Mouse (Mus musculus): ENCODE data around the gene Igfbp2. TPM values are rescaled to one million over a fixed set of nuclear protein-coding genes. Genes with fewer than 3 reads are reported as not detected.
A peak's percentile ranks its signal among the peaks of the same experiment; 100 is the strongest.

Gene Igfbp2
- polyA plus RNA-seq, 1 experiment from 2014 or later, result 262 TPM

DNA sequence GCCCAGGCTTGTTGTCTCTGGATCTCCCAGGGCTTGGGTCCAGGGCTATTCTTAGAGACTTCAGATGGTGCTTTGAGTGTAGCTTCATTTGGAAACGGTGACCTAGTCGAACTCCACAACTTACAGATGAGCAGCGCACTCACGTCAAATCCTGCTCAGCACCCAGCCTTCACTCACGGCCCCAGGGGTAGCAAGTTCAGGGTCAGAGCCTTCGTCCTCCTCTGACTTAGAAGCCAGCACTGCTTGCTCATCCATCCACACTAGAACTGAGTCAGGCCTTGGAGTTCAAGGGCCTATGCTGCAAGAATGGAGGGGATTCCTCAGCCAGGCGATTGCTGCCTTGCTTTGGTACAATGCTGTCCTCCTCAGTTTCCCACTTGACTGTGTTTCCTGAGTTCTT lies 15.5 kb downstream of the Igfbp2 start:
- Histone ChIP-seq H3K9ac (ENCODE audit: low read depth, low read length) (no peak overlapping the region), H3K9me3 (replicated peaks; ENCODE audit: control insufficient read depth, low read length, poor library complexity, severe bottlenecking) (no peaks in the 10 kb centered on the region), H3K4me3 (ENCODE audit: low read depth, low read length) (no peak overlapping the region), H3K36me3 (ENCODE audit: control insufficient read depth, insufficient read depth, low read length) (no peaks in the 10 kb centered on the region), H3K4me2 (ENCODE audit: low read length) (no peak overlapping the region), H3K27ac (ENCODE audit: low read length) (no peak overlapping the region), H3K27me3 (ENCODE audit: control insufficient read depth, insufficient read depth, low read depth, low read length) (no peaks in the 10 kb centered on the region), H3K4me1 (ENCODE audit: control insufficient read depth, insufficient read depth, low read length) (no peaks in the 10 kb centered on the region)
- no peak for ATAC-seq
- 88% methylated on average over 7 of the region's 7 CpGs for WGBS

DNA sequence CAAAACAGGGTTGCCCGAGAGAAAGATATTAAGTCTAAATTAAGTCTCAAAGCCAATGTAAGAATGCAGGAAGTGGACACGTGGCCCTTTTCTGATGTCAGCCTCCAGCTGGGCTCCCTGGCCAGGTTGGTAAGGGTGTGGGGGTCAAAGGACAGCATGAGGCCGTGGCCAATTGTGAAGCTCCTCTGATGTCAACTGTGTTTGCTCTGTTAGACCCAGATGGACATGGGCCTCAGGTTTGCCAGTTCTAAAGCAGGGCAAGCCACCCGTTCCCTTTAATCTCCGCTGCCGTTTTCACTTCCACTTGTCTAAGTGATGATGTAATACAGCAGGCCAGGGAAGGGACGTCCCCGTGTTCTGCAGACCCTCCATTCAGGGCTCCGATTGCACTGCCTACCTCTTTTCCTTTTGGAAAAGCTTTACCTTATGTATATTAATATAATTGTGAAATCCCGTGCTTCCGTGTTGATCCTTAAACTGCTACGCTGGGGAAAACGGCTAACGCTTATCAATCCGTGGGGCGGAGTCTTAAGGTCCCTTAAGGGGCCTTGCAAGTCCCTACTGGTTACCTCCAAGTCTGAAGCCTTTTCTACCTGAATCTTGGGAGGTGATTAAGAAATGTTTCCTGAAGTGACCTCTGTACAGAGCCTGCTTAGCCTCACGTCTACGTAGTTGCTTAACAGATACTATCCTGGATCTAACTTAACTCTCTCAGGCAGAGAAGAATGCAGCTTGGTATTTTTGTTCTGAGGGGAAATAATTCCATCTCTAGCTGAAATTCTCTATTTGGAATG lies 18.6 kb downstream of the Igfbp2 start:
- H3K9me3 ChIP-seq (replicated peaks; ENCODE audit: control insufficient read depth, low read length, poor library complexity, severe bottlenecking), result no peaks in the 10 kb centered on the region
- WGBS, result 84% methylated on average over 18 of the region's 18 CpGs
- no peak for ATAC-seq

DNA sequence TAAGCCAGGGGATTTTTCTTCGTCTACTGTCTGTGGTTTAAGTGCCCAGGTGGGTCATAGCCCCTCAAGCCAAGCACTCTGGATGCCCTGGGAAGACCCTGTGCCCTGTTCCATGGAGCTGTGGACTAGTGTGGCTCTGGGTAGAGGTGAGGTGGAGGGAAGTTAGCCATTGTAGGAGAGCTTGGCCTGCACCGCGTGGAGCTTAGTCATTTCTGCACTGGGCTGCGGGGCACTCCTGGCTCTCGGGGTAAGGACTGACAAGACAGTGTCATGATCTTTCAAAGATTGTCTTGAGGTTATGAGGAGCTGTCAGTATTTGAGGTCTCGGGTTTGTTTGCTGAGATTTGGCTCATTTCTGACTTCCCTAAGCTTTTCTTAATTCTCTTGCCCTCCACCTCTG lies 20.4 kb downstream of the Igfbp2 start:
- Histone ChIP-seq H3K36me3 (ENCODE audit: control insufficient read depth, insufficient read depth, low read length) (peaks cover 3% of the 10 kb centered on the region), H3K27me3 (ENCODE audit: control insufficient read depth, insufficient read depth, low read depth, low read length) (no peaks in the 10 kb centered on the region), H3K4me1 (ENCODE audit: control insufficient read depth, insufficient read depth, low read length) (no peaks in the 10 kb centered on the region), H3K9ac (ENCODE audit: low read depth, low read length) (no peak overlapping the region), H3K27ac (ENCODE audit: low read length) (no peak overlapping the region), H3K4me3 (ENCODE audit: low read depth, low read length) (no peak overlapping the region), H3K9me3 (replicated peaks; ENCODE audit: control insufficient read depth, low read length, poor library complexity, severe bottlenecking) (no peaks in the 10 kb centered on the region), H3K4me2 (ENCODE audit: low read length) (no peak overlapping the region)
- WGBS, result 92% methylated on average over 6 of the region's 6 CpGs
- no peak for ATAC-seq

More for the DNA sequence above, 18.6 kb downstream of the Igfbp2 start:
- Histone ChIP-seq H3K4me1 (ENCODE audit: control insufficient read depth, insufficient read depth, low read length) (no peaks in the 10 kb centered on the region), H3K9ac (ENCODE audit: low read depth, low read length) (no peak overlapping the region), H3K27ac (ENCODE audit: low read length) (no peak overlapping the region), H3K36me3 (ENCODE audit: control insufficient read depth, insufficient read depth, low read length) (no peaks in the 10 kb centered on the region), H3K4me3 (ENCODE audit: low read depth, low read length) (no peak overlapping the region), H3K4me2 (ENCODE audit: low read length) (no peak overlapping the region), H3K27me3 (ENCODE audit: control insufficient read depth, insufficient read depth, low read depth, low read length) (no peaks in the 10 kb centered on the region)

DNA sequence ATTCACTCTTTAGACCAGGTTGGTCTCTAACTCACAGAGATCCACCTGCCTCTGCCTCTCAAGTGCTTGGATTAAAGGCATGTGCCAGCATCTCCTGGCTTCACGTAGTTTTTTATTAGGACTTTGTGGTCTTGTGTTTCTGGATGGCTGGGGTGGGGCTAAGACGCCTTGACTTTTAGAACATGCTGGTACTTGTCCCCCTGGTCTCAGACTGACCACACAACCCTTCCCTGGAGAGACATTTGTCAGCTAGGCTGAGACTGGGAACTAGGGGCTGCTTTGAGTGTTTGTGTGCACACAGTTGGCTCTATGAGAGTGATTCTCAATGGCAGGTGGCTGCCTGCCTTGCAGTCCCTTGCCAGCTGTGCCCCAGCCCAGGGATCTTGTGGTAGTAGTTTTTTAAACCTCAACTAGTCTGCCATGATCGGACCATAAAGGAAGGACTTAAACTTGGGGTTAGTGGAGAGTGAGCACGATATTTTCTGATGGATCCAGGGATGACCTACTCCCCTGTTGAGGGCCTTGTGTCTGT lies 23.6 kb downstream of the Igfbp2 start:
- H3K4me2 ChIP-seq (ENCODE audit: low read length), result no peak overlapping the region

DNA sequence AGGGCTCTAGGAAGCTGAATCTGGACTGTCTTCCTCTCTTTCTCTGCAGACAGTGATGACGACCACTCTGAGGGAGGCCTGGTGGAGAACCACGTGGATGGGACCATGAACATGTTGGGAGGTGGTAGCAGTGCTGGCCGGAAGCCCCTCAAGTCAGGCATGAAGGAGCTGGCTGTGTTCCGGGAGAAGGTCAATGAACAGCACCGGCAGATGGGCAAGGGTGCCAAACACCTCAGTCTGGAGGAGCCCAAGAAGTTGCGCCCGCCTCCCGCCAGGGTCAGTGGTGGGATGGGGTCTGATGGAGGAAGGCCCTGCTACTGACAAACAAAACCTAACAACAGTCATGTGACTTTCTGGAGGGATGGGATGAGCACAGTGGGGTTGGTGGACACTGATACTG lies 24.7 kb downstream of the Igfbp2 start:
- no peak overlapping the region for H3K9ac ChIP-seq (ENCODE audit: low read depth, low read length)
- H3K4me2 ChIP-seq (ENCODE audit: low read length), result no peak overlapping the region
- no peaks in the 10 kb centered on the region for H3K27me3 ChIP-seq (ENCODE audit: control insufficient read depth, insufficient read depth, low read depth, low read length)
- H3K4me1 ChIP-seq (ENCODE audit: control insufficient read depth, insufficient read depth, low read length), result no peaks in the 10 kb centered on the region
- WGBS, result 92% methylated on average over 8 of the region's 8 CpGs
- H3K4me3 ChIP-seq (ENCODE audit: low read depth, low read length), result no peak overlapping the region
- ATAC-seq, result no peak
- H3K9me3 ChIP-seq (replicated peaks; ENCODE audit: control insufficient read depth, low read length, poor library complexity, severe bottlenecking), result no peaks in the 10 kb centered on the region
- H3K36me3 ChIP-seq (ENCODE audit: control insufficient read depth, insufficient read depth, low read length), result peaks cover 6% of the 10 kb centered on the region
- no peak overlapping the region for H3K27ac ChIP-seq (ENCODE audit: low read length)

More for the DNA sequence above, 23.6 kb downstream of the Igfbp2 start:
- no peaks in the 10 kb centered on the region for H3K9me3 ChIP-seq (replicated peaks; ENCODE audit: control insufficient read depth, low read length, poor library complexity, severe bottlenecking)
- no peak for ATAC-seq
- H3K4me1 ChIP-seq (ENCODE audit: control insufficient read depth, insufficient read depth, low read length), result no peaks in the 10 kb centered on the region
- peaks cover 6% of the 10 kb centered on the region for H3K36me3 ChIP-seq (ENCODE audit: control insufficient read depth, insufficient read depth, low read length)
- no peak overlapping the region for H3K4me3 ChIP-seq (ENCODE audit: low read depth, low read length)
- WGBS, result 92% methylated on average over 4 of the region's 4 CpGs
- no peaks in the 10 kb centered on the region for H3K27me3 ChIP-seq (ENCODE audit: control insufficient read depth, insufficient read depth, low read depth, low read length)
- no peak overlapping the region for H3K27ac ChIP-seq (ENCODE audit: low read length)
- H3K9ac ChIP-seq (ENCODE audit: low read depth, low read length), result no peak overlapping the region

DNA sequence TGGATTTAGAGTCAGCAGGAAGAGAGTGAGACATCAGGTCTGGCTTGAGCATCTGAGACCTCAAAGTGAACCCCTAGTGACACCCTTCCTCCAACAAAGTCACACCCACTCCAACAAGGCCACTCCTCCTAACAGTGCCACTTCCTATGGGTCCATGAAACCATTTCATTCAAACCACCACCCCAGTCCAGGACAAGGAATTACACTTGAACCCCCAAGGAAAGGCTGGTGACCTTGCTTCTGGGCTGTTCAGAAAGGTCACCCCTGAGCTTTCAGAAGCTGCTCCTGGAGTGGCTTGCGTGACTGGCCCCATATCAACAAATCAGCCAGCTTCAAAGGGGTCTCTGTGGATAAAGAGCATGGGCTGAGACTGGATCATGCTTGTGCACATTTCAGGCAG lies 29.5 kb downstream of the Igfbp2 start:
- Histone ChIP-seq H3K27ac (ENCODE audit: low read length) (no peak overlapping the region), H3K36me3 (ENCODE audit: control insufficient read depth, insufficient read depth, low read length) (peaks cover 6% of the 10 kb centered on the region), H3K4me3 (ENCODE audit: low read depth, low read length) (no peak overlapping the region), H3K4me1 (ENCODE audit: control insufficient read depth, insufficient read depth, low read length) (peaks cover 4% of the 10 kb centered on the region), H3K9ac (ENCODE audit: low read depth, low read length) (no peak overlapping the region), H3K9me3 (replicated peaks; ENCODE audit: control insufficient read depth, low read length, poor library complexity, severe bottlenecking) (no peaks in the 10 kb centered on the region), H3K4me2 (ENCODE audit: low read length) (no peak overlapping the region), H3K27me3 (ENCODE audit: control insufficient read depth, insufficient read depth, low read depth, low read length) (no peaks in the 10 kb centered on the region)
- no peak for ATAC-seq
- WGBS, result 80% methylated on average over 1 of the region's 1 CpGs

DNA sequence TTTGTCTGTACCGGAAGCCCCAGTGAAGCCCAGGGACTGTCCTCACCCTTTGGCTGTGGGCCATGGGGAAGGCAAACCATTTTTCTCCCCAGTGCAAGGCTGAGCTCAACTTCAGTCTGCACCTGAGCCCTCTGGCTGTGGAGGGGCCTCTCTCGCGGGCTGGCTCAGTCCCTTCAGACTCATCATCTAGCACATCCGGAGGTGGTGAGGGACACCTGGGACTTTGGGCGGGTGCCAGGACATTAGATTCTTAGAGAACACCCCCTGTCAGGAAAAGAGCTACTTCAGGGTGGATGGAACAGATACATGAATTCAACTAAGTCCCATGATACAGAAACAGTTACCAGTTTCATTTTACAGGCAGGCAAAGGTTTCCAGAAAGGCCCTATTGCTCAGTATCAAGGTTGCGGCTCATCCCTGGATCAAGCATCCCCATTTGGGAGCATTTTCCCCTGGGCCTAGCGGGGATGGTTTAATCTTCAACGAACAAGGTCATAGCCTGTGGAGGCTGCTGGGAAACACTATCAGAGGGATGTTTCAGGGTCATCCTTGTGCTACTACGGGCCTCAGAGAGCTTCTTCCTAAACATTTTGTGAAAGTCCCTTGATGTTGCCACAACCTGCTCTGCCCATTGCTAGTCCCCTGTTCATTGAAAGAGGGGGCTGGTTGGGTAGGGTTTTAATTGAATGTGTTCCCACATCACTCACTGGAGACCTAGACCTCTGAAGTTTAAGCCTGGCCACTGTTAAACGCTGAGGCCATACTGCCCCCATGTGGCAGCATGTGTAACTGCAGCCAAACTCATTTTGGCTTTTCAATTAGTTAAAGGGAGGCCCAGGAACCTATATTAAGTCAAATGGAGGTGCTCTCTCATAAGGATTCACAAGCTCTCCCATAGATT lies 30.3 kb downstream of the Igfbp2 start:
- H3K4me2 ChIP-seq (ENCODE audit: low read length), result no peak overlapping the region
- H3K9ac ChIP-seq (ENCODE audit: low read depth, low read length), result no peak overlapping the region
- no peaks in the 10 kb centered on the region for H3K9me3 ChIP-seq (replicated peaks; ENCODE audit: control insufficient read depth, low read length, poor library complexity, severe bottlenecking)
- peak; percentile 58; the same call in 1 of the 2 replicates for ATAC-seq
- H3K36me3 ChIP-seq (ENCODE audit: control insufficient read depth, insufficient read depth, low read length), result peaks cover 4% of the 10 kb centered on the region; the same call in 1 of the 2 replicates
- 46% methylated on average over 10 of the region's 10 CpGs for WGBS
- H3K27me3 ChIP-seq (ENCODE audit: control insufficient read depth, insufficient read depth, low read depth, low read length), result no peaks in the 10 kb centered on the region
- peaks cover 9% of the 10 kb centered on the region for H3K4me1 ChIP-seq (ENCODE audit: control insufficient read depth, insufficient read depth, low read length)
- no peak overlapping the region for H3K27ac ChIP-seq (ENCODE audit: low read length)
- no peak overlapping the region for H3K4me3 ChIP-seq (ENCODE audit: low read depth, low read length)

DNA sequence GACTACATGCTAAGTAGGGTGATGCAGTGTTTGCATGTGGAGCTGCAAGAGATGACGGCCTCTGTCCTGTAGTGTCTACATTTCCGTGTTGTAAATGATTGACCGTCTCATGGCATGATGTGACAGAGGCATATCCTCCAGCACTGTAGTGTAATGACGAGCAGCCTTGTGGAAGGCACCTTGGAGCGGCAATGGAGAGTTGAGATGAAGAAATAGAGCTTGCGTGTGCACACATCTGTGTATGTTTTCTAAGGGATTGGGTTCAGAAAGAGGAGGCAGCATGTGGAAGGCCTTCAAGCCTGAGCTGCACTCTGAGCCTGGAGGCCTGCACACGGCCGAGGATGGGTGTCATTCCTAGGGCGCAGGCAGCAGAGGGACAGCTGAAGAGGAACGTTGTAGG lies 31.4 kb downstream of the Igfbp2 start:
- no peaks in the 10 kb centered on the region for H3K9me3 ChIP-seq (replicated peaks; ENCODE audit: control insufficient read depth, low read length, poor library complexity, severe bottlenecking)
- no peak for ATAC-seq
- H3K4me1 ChIP-seq (ENCODE audit: control insufficient read depth, insufficient read depth, low read length), result peaks cover 9% of the 10 kb centered on the region
- H3K4me3 ChIP-seq (ENCODE audit: low read depth, low read length), result no peak overlapping the region
- H3K4me2 ChIP-seq (ENCODE audit: low read length), result no peak overlapping the region
- whole genome bisulfite sequencing, result 89% methylated on average over 10 of the region's 10 CpGs
- no peaks in the 10 kb centered on the region; the same call in 1 of the 2 replicates for H3K36me3 ChIP-seq (ENCODE audit: control insufficient read depth, insufficient read depth, low read length)
- no peak overlapping the region for H3K27ac ChIP-seq (ENCODE audit: low read length)
- no peaks in the 10 kb centered on the region for H3K27me3 ChIP-seq (ENCODE audit: control insufficient read depth, insufficient read depth, low read depth, low read length)
- no peak overlapping the region for H3K9ac ChIP-seq (ENCODE audit: low read depth, low read length)
